Mouse (Mus musculus): ENCODE data around the gene Mon2.
"Not testable (repeated sequence)": the region's sequence is repeated elsewhere in the genome, so short reads cannot be mapped to it uniquely, and the experiment has no call there.

The Mon2 gene

GRCm38 (mm10) chr10:122989916-122990315, 86.4 kb downstream of the Mon2 start:
- DNase-seq, result peak; percentile 17

GRCm38 (mm10) chr10:122988372-122988771, 87.9 kb downstream of the Mon2 start:
- no peak for DNase-seq

GRCm38 (mm10) chr10:122987671-122988128, 88.6 kb downstream of the Mon2 start:
- peak; percentile 52 for DNase-seq

- peak; percentile 79 for DNase-seq
These were observed 89.7 kb downstream of the Mon2 start for GRCm38 (mm10) chr10:122986320-122987225.

GRCm38 (mm10) chr10:122985515-122986319, 90.6 kb downstream of the Mon2 start:
- DNase-seq, result peak; percentile 88

- DNase-seq, result no peak
These were observed 91.1 kb downstream of the Mon2 start for GRCm38 (mm10) chr10:122985252-122985514.

GRCm38 (mm10) chr10:122984531-122985251, 91.6 kb downstream of the Mon2 start:
- no peak for DNase-seq

- no peak for DNase-seq
These were observed 92.5 kb downstream of the Mon2 start for GRCm38 (mm10) chr10:122983579-122984530.

- no peak for DNase-seq
These were observed 93.3 kb downstream of the Mon2 start for GRCm38 (mm10) chr10:122982909-122983578.

GRCm38 (mm10) chr10:122980123-122980522, 96.2 kb downstream of the Mon2 start:
- no peak for DNase-seq

- DNase-seq, result no peak
These were observed 96.9 kb downstream of the Mon2 start for GRCm38 (mm10) chr10:122979356-122979755.

- DNase-seq, result no peak
These were observed 100.3 kb downstream of the Mon2 start for GRCm38 (mm10) chr10:122976038-122976437.

GRCm38 (mm10) chr10:122973241-122973640, 103.1 kb downstream of the Mon2 start:
- no peak for DNase-seq

GRCm38 (mm10) chr10:122970188-122970587, 106.1 kb downstream of the Mon2 start:
- no peak for DNase-seq

GRCm38 (mm10) chr10:122966421-122966820, 109.9 kb downstream of the Mon2 start:
- no peak for DNase-seq

- DNase-seq, result not testable (repeated sequence)
These were observed 110.7 kb downstream of the Mon2 start for GRCm38 (mm10) chr10:122965650-122966049.

- no peak for DNase-seq
These were observed 112.1 kb downstream of the Mon2 start for GRCm38 (mm10) chr10:122964241-122964636.

GRCm38 (mm10) chr10:122963463-122964240, 112.7 kb downstream of the Mon2 start:
- DNase-seq, result no peak

GRCm38 (mm10) chr10:122962651-122963050, 113.7 kb downstream of the Mon2 start:
- DNase-seq, result no peak

- DNase-seq, result no peak
These were observed 114.8 kb downstream of the Mon2 start for GRCm38 (mm10) chr10:122961494-122961893.

- no peak for DNase-seq
These were observed 115.6 kb downstream of the Mon2 start for GRCm38 (mm10) chr10:122960738-122961137.

All from layer of hippocampus, adult 9-11 months (tissue).